17 mouse cellular contexts compared by ENCODE assay signal in genomic region chr19:32111866-32112790, GRCm38 (mm10). TPM values are rescaled to one million over a fixed set of nuclear protein-coding genes. Genes with fewer than 3 reads are reported as not detected.
A peak's percentile ranks its signal among the peaks of the same experiment; 100 is the strongest.
DNase-seq lines count a peak whose midpoint lies in the region; ATAC-seq and TF ChIP-seq lines count a peak whose summit lies in the region.
"Had no signal": no experiment of that assay in that cellular context is flagged by ENCODE, and none has a peak within 500 bp of the region (broad histone marks: within the 10 kb centered on the region; RNA-seq: fewer than 3 reads in every experiment).

No protein-coding gene starts in this region.

- POLR2A ChIA-PET in Patski (lab: Charles Lee) = interaction anchor here (0.7 kb wide), 2 partner anchors 41 to 269 kb away, joined by 3 read pairs; no protein-coding TSS in a partner anchor

- peak; percentile 44; the same call in 1 of the 2 replicates for ATAC-seq in kidney, embryonic 16.5 days (ENCODE audit: low FRiP score, low TSS enrichment)
- ATAC-seq in Patski = no peak
- ATAC-seq: forebrain, embryonic 14.5 days; intestine, postnatal 0 days had no signal

- H3K27me3 ChIP-seq in kidney, embryonic 16.5 days (ENCODE audit: insufficient read depth, low read length) = no peaks in the 10 kb centered on the region
- no peaks in the 10 kb centered on the region for H3K27me3 ChIP-seq in Patski
- H3K27me3 ChIP-seq: liver, embryonic 15.5 days had no signal

- no peaks in the 10 kb centered on the region for H3K36me3 ChIP-seq in kidney, embryonic 16.5 days (ENCODE audit: insufficient read depth, low read length)
- H3K36me3 ChIP-seq in macrophage (ENCODE audit: inconsistent target) = no peaks in the 10 kb centered on the region
- H3K36me3 ChIP-seq: liver, embryonic 15.5 days had no signal

- no peak for TF ChIP-seq CTCF in Patski (IDR thresholded peaks at IDR 0.05)

- no peak overlapping the region for H3K4me3 ChIP-seq in kidney, embryonic 16.5 days (ENCODE audit: low read length)
- no peak overlapping the region for H3K4me3 ChIP-seq in macrophage (ENCODE audit: inconsistent target)
- H3K4me3 ChIP-seq: liver, embryonic 15.5 days had no signal

- no peaks in the 10 kb centered on the region for H3K79me2 ChIP-seq in macrophage (ENCODE audit: inconsistent target)

- CTCF ChIA-PET in Patski (lab: Charles Lee) = interaction anchor here (1.1 to 1.9 kb wide), 2 partner anchors 11 to 359 kb away, joined by 3 to 4 read pairs; no protein-coding TSS in a partner anchor

- peaks cover 25% of the 10 kb centered on the region for H3K4me1 ChIP-seq in kidney, embryonic 16.5 days (ENCODE audit: insufficient read depth, low read length)

- no peak for DNase-seq in kidney, postnatal 14 days
- peak; percentile 27 to 34 for DNase-seq in B cell, adult 2 months
- DNase-seq in Patski (ENCODE audit: low read depth, low spot score) = peak; percentile 17
- DNase-seq in layer of hippocampus, postnatal 14 days (ENCODE audit: low spot score in 2 of 2) = no peak
- no peak for DNase-seq in frontal cortex, postnatal 14 days (ENCODE audit: low spot score in 2 of 2)
- DNase-seq: cerebellum, adult 8-10 months; embryo, embryonic 11 days; heart, adult 18-20 months; layer of hippocampus, postnatal 36 days; midbrain, embryonic 14.5 days; thymus, adult 2 months had no signal

- in situ Hi-C loops in Patski (cut with MboI; ENCODE audit: low pct_unique_long_range_greater_than_20kb) = no loop called here

- no peak overlapping the region for H3K9ac ChIP-seq in kidney, embryonic 16.5 days (replicated peaks; ENCODE audit: low read length)
- H3K9ac ChIP-seq: hindbrain, embryonic 14.5 days; liver, embryonic 15.5 days had no signal

- H3K9me3 ChIP-seq in kidney, embryonic 16.5 days (ENCODE audit: low read length) = no peaks in the 10 kb centered on the region
- H3K9me3 ChIP-seq: liver, embryonic 15.5 days had no signal

- no peak overlapping the region for H3K4me2 ChIP-seq in kidney, embryonic 16.5 days (replicated peaks; ENCODE audit: low read depth, low read length)
- H3K4me2 ChIP-seq: hindbrain, embryonic 14.5 days; liver, embryonic 15.5 days had no signal

- 67% methylated on average over 8 of the region's 8 CpGs for WGBS in kidney, embryonic 16.5 days
- WGBS in macrophage (ENCODE audit: missing documents) = 4% methylated on average over 8 of the region's 8 CpGs

- peak overlapping the region; percentile 37 for H3K27ac ChIP-seq in kidney, embryonic 16.5 days (ENCODE audit: low read length)
- peak overlapping the region; percentile 29 for H3K27ac ChIP-seq in macrophage
- H3K27ac ChIP-seq: hindbrain, embryonic 14.5 days; liver, embryonic 15.5 days had no signal

RNA-seq across cellular contexts. Expression of gene Asah2, which starts 4.1 kb away (rescaled TPM):
- polyA plus RNA-seq in kidney, embryonic 16.5 days (2015; fragmentation: Nextera tagmentation; extraction: Ambion mirVana) = 2.0 and 2.7 TPM in 2 replicates
- polyA plus RNA-seq in Patski (2021) (35.4 TPM), macrophage (2018) (11.2 to 19.8 TPM (median 17.0 TPM) in 3 replicates)
- 10 to 100 TPM; 20.3 to 81.4 (median 51.7) TPM for total RNA-seq in macrophage (2018; cell fraction: chromatin; rRNA removed)
- 10 to 100 TPM; 20.3 to 36.9 (median 25.7) TPM for total RNA-seq in macrophage (2018; cell fraction: cytosol; rRNA removed)
- 10 to 100 TPM; 30.8 to 75.3 (median 51.5) TPM for total RNA-seq in macrophage (2018; cell fraction: nucleus; rRNA removed)
- 1 to 10 TPM; 6.1 to 6.4 TPM for total RNA-seq in layer of hippocampus, postnatal 14 days (2021)

Comparison
In these comparisons a context has a peak if more than half of its experiments do, and no peak if none do; other contexts are left out.
1. DNase-seq: peak in B cell, adult 2 months (2 of 2) and Patski (single experiment); none in kidney, postnatal 14 days (single experiment), layer of hippocampus, postnatal 14 days (0 of 2) and frontal cortex, postnatal 14 days (0 of 2).